Mouse (Mus musculus) embryonic fibroblast, embryonic 13.5 days (primary cell): Measurements from ENCODE around the gene Crcp.

Experiments used
- CTCF ChIP-seq: IDR thresholded peaks from 2 replicates; pipeline ENCODE4 v1.5.1; 2011; ENCODE audit warnings: mild to moderate bottlenecking, control low read depth, low read length, moderate library complexity, borderline replicate concordance; ENCODE audit not compliant: insufficient read depth
- POLR2A ChIP-seq: IDR thresholded peaks from 2 replicates; pipeline ENCODE4 v1.6.1; 2011; ENCODE audit warnings: low read depth, mild to moderate bottlenecking, control low read depth, low read length, moderate library complexity

GRCm38 (mm10) chr5:130109348-130109747 is 80.3 kb downstream of the Crcp start:
- TF ChIP-seq POLR2A = no peak
- no peak for TF ChIP-seq CTCF
